Mouse (Mus musculus) liver, adult 2 months (tissue): ENCODE results near the gene Col5a1. TPM values are rescaled to one million over a fixed set of nuclear protein-coding genes. Genes with fewer than 3 reads are reported as not detected.

ENCODE experiments used
- DNase-seq: peaks from one replicate; pipeline ENCODE4 v3.0.0-alpha.2; 2011; ENCODE audit warnings: low read depth, low spot score; ENCODE audit errors: extremely low read depth
- H3K27ac ChIP-seq: fragments of 200-500 bp; replicated peaks from 2 replicates; pipeline ENCODE4 v1.5.1; 2012; ENCODE audit warnings: low read depth, mild to moderate bottlenecking, control low read depth, inconsistent platforms, low read length; ENCODE audit not compliant: insufficient read depth
- H3K27me3 ChIP-seq: fragments of 200-500 bp; 2 replicates; pipeline ENCODE4 v1.6.1; 2012; ENCODE audit warnings: mild to moderate bottlenecking, moderate library complexity, low read length, inconsistent platforms; ENCODE audit not compliant: control insufficient read depth, insufficient read depth
- H3K36me3 ChIP-seq: fragments of 200-500 bp; 2 replicates; pipeline ENCODE4 v1.6.1; 2012; ENCODE audit warnings: low read length, inconsistent platforms; ENCODE audit not compliant: control insufficient read depth, insufficient read depth
- H3K4me1 ChIP-seq: fragments of 200-500 bp; 2 replicates; pipeline ENCODE4 v1.6.1; 2011; ENCODE audit warnings: low read length; ENCODE audit not compliant: control insufficient read depth, insufficient read depth
- H3K4me3 ChIP-seq: fragments of 200-500 bp; 2 replicates; pipeline ENCODE4 v1.5.1; 2011; ENCODE audit warnings: low read depth, mild to moderate bottlenecking, control low read depth, low read length, moderate library complexity; ENCODE audit not compliant: insufficient read depth
- H3K79me2 ChIP-seq: fragments of 200-500 bp; 2 replicates; pipeline ENCODE4 v1.6.1; 2012; ENCODE audit warnings: inconsistent platforms, mild to moderate bottlenecking, low read length, moderate library complexity; ENCODE audit not compliant: control insufficient read depth, insufficient read depth
- H3K9ac ChIP-seq: fragments of 200-500 bp; 2 replicates; pipeline ENCODE4 v1.6.1; 2012; ENCODE audit warnings: low read depth, mild to moderate bottlenecking, control low read depth, inconsistent platforms, low read length
- CTCF ChIP-seq: fragments of 200-500 bp; IDR thresholded peaks from 2 replicates; pipeline ENCODE4 v1.5.1; 2011; ENCODE audit warnings: low read depth, low read length, control low read depth
- POLR2A ChIP-seq: fragments of 200-500 bp; IDR thresholded peaks from 2 replicates; pipeline ENCODE4 v1.6.1; 2011; ENCODE audit warnings: low read length, control low read depth; ENCODE audit not compliant: insufficient read depth; ENCODE audit errors: extremely low read depth
- WGBS: fragments of 180-500 bp; shearing (Covaris S2); methylation state at CpG from one replicate; pipeline ENCODE4 v1.1.7; 2018; 5-methylcytosine and 5-hydroxymethylcytosine counted together
- polyA plus RNA-seq: library from polyadenylated mRNA; depleted of rRNA; stranded (reverse); fragments of >200 nt; gene quantifications from 2 replicates; pipeline ENCODE4 v1.2.3, GENCODE M21; 2012
- total RNA-seq: library from RNA; depleted of rRNA; stranded (reverse); fragments of >200 nt; gene quantifications from 2 replicates; pipeline ENCODE4 v1.2.3, GENCODE M21; 2014

Gene Col5a1
- total and polyA plus RNA-seq, 2 experiments, result 2.0 to 2.1 TPM

- no peaks in the 10 kb centered on the region for H3K27me3 ChIP-seq
- H3K4me3 ChIP-seq, result no peak overlapping the region
- no peak for TF ChIP-seq CTCF
- no peak for TF ChIP-seq POLR2A
- H3K9ac ChIP-seq, result no peak overlapping the region
- WGBS, result 73% methylated on average over 5 of the region's 5 CpGs
- DNase-seq, result no peak
- no peak overlapping the region for H3K27ac ChIP-seq
- no peaks in the 10 kb centered on the region for H3K36me3 ChIP-seq
- no peaks in the 10 kb centered on the region for H3K4me1 ChIP-seq
- H3K79me2 ChIP-seq, result no peaks in the 10 kb centered on the region
Measured at GRCm38 (mm10) chr2:27875786-27876185, 10.4 kb upstream of the Col5a1 start.

GRCm38 (mm10) chr2:27876724-27877504, 9.3 kb upstream of the Col5a1 start:
- 91% methylated on average over 13 of the region's 13 CpGs for WGBS
- no peaks in the 10 kb centered on the region for H3K4me1 ChIP-seq
- H3K79me2 ChIP-seq, result no peaks in the 10 kb centered on the region
- no peak overlapping the region for H3K27ac ChIP-seq
- H3K9ac ChIP-seq, result no peak overlapping the region
- no peak for TF ChIP-seq POLR2A
- no peak for TF ChIP-seq CTCF
- DNase-seq, result no peak
- H3K36me3 ChIP-seq, result no peaks in the 10 kb centered on the region
- H3K4me3 ChIP-seq, result no peak overlapping the region
- H3K27me3 ChIP-seq, result no peaks in the 10 kb centered on the region

GRCm38 (mm10) chr2:27878066-27878465, 8.2 kb upstream of the Col5a1 start:
- no peak overlapping the region for H3K9ac ChIP-seq
- H3K36me3 ChIP-seq, result no peaks in the 10 kb centered on the region
- 81% methylated on average over 5 of the region's 5 CpGs for WGBS
- TF ChIP-seq CTCF (no peak), POLR2A (no peak)
- no peaks in the 10 kb centered on the region for H3K79me2 ChIP-seq
- no peak overlapping the region for H3K27ac ChIP-seq
- no peaks in the 10 kb centered on the region for H3K4me1 ChIP-seq
- no peaks in the 10 kb centered on the region for H3K27me3 ChIP-seq
- H3K4me3 ChIP-seq, result no peak overlapping the region
- no peak for DNase-seq

GRCm38 (mm10) chr2:27883276-27883675, 2.9 kb upstream of the Col5a1 start:
- Histone ChIP-seq H3K79me2 (no peaks in the 10 kb centered on the region), H3K9ac (no peak overlapping the region), H3K4me3 (no peak overlapping the region), H3K36me3 (no peaks in the 10 kb centered on the region), H3K27me3 (0 out of 2 replicates have a peak, but pooled peaks cover 4% of the 10 kb centered on the region), H3K4me1 (no peaks in the 10 kb centered on the region), H3K27ac (no peak overlapping the region)
- no peak for TF ChIP-seq POLR2A
- no peak for TF ChIP-seq CTCF
- 86% methylated on average over 7 of the region's 7 CpGs for WGBS
- DNase-seq, result no peak

GRCm38 (mm10) chr2:27885456-27886147, 623 bp upstream of the Col5a1 start:
- Histone ChIP-seq H3K4me1 (no peaks in the 10 kb centered on the region), H3K9ac (peak overlapping the region; percentile 61; the same call in 1 of the 2 replicates), H3K36me3 (no peaks in the 10 kb centered on the region), H3K27ac (peak overlapping the region; percentile 38; the same call in 1 of the 2 replicates), H3K27me3 (0 out of 2 replicates have a peak, but pooled peaks cover 4% of the 10 kb centered on the region), H3K79me2 (no peaks in the 10 kb centered on the region), H3K4me3 (peak overlapping the region; percentile 68)
- 24% methylated on average over 12 of the region's 12 CpGs for WGBS
- no peak for DNase-seq
- TF ChIP-seq POLR2A (no peak), CTCF (no peak)
